Mouse (Mus musculus) kidney, embryonic 14.5 days (tissue): ENCODE measurements around the gene Itgav. TPM values are rescaled to one million over a fixed set of nuclear protein-coding genes. Genes with fewer than 3 reads are reported as not detected.

Experiments used
- ATAC-seq: fragments of 200-750 bp; cut with Nextera tagmentation; 2 replicates; pipeline ENCODE4 v1.8.0; 2017; ENCODE audit warnings: moderate number of reproducible peaks, mild to moderate bottlenecking, moderate TSS enrichment, moderate library complexity; ENCODE audit not compliant: low FRiP score, low TSS enrichment
- H3K27ac ChIP-seq: fragments of 300-500 bp; sonication (generic); 2 replicates; pipeline ENCODE4 v1.5.1; 2014; ENCODE audit warnings: low read depth, mild to moderate bottlenecking, low read length, moderate library complexity, mixed read lengths
- H3K27me3 ChIP-seq: fragments of 300-500 bp; sonication (generic); 2 replicates; pipeline ENCODE4 v1.6.1; 2014; ENCODE audit warnings: mild to moderate bottlenecking, low read length; ENCODE audit not compliant: control insufficient read depth, insufficient read depth
- H3K36me3 ChIP-seq: fragments of 300-500 bp; sonication (generic); 2 replicates; pipeline ENCODE4 v1.6.1; 2014; ENCODE audit warnings: low read length, mixed read lengths; ENCODE audit not compliant: control insufficient read depth, insufficient read depth
- H3K4me1 ChIP-seq: fragments of 300-500 bp; sonication (generic); 2 replicates; pipeline ENCODE4 v1.6.1; 2014; ENCODE audit warnings: low read length, mixed read lengths; ENCODE audit not compliant: control insufficient read depth, insufficient read depth
- H3K4me2 ChIP-seq: fragments of 300-500 bp; sonication (generic); replicated peaks from 2 replicates; pipeline ENCODE4 v1.6.1; 2014; ENCODE audit warnings: low read depth, mild to moderate bottlenecking, low read length
- H3K4me3 ChIP-seq: fragments of 300-500 bp; sonication (generic); 2 replicates; pipeline ENCODE4 v1.5.1; 2014; ENCODE audit warnings: mild to moderate bottlenecking, low read length
- H3K9ac ChIP-seq: fragments of 300-500 bp; sonication (generic); 2 replicates; pipeline ENCODE4 v1.6.1; 2014; ENCODE audit warnings: low read depth, mild to moderate bottlenecking, low read length, moderate library complexity
- H3K9me3 ChIP-seq: fragments of 300-500 bp; sonication (generic); 2 replicates; pipeline ENCODE4 v1.6.1; 2016; ENCODE audit warnings: low read length; ENCODE audit not compliant: control insufficient read depth
- WGBS: fragments of 180-500 bp; shearing (Covaris S2); extraction: QIAGEN DNeasy Blood & Tissue Kit; methylation state at CpG from one replicate; pipeline ENCODE4 v1.1.7; 2014; 5-methylcytosine and 5-hydroxymethylcytosine counted together
- polyA plus RNA-seq: library from polyadenylated mRNA; unstranded; fragments of >200 nt; fragmentation: Nextera tagmentation; extraction: Ambion mirVana; gene quantifications from 2 replicates; pipeline ENCODE4 v1.2.1, GENCODE M21; 2014

Itgav gene
- polyA plus RNA-seq, 1 experiment from 2014 or later: 125 TPM

DNA sequence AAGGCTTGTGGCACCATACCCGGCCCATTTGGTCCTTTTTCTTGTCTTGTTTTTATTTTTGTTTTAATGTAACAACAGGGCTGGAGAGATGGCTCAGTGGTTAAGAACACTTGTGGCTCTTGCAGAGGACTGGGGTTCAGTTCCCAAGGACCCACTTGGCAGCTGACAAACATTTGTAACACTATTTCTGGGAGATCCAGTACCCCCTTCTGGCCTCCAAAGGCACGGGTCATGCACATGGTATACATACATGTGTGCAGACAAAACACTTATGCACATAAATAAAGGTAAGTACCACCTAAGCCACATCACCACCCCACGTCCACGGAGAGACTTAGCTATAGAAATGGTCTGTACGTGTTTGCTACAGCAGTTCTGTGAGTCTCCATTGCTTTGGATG, 12.6 kb downstream of the Itgav start:
- Histone ChIP-seq H3K27ac (no peak overlapping the region), H3K27me3 (no peaks in the 10 kb centered on the region), H3K4me1 (peaks cover 17% of the 10 kb centered on the region), H3K4me2 (no peak overlapping the region), H3K9me3 (no peaks in the 10 kb centered on the region), H3K4me3 (no peak overlapping the region), H3K36me3 (peaks cover 22% of the 10 kb centered on the region), H3K9ac (no peak overlapping the region)
- no peak for ATAC-seq
- 90% methylated on average over 5 of the region's 5 CpGs for WGBS

DNA sequence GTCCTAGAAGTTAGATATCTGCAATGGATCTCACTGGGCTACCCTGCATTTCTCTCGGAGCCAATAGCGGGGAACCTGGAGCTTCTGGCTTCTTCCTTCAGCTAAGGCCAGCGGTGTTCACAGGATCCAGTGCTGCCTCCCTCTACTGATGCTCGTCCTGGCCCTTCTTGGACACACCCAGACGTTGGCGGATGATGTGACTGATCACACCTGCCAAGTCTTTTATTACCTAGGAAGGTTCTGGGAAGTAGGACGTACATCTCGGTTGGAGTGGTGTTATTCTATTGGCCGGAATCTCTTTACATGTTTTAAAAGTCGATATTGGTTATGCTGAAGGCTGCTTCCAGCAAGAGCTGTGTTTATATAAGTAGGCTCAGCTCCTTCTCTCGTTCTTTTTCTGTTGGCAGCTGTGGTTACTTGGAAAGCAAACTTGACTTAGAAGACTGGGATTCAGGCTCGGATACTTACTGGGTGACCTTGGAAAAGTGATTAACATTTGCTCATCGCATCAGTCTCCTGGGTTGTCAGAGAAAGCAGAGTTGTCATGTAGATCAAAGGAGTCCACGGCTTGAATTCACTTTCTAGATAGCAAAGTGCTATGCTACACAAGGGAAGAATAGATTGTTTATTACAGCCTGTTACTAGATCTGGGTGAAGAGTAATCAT, 14.5 kb downstream of the Itgav start:
- Histone ChIP-seq H3K9ac (no peak overlapping the region), H3K36me3 (peaks cover 22% of the 10 kb centered on the region), H3K9me3 (no peaks in the 10 kb centered on the region), H3K4me1 (peaks cover 21% of the 10 kb centered on the region), H3K4me3 (no peak overlapping the region), H3K27ac (no peak overlapping the region; the same call in 1 of the 2 replicates), H3K4me2 (no peak overlapping the region), H3K27me3 (no peaks in the 10 kb centered on the region)
- ATAC-seq: no peak
- 71% methylated on average over 14 of the region's 14 CpGs for WGBS

GRCm38 (mm10) chr2:83739461-83740124, 15.4 kb downstream of the Itgav start:
- no peak overlapping the region for H3K4me2 ChIP-seq
- 25% methylated on average over 9 of the region's 9 CpGs for WGBS
- no peaks in the 10 kb centered on the region for H3K27me3 ChIP-seq
- H3K4me3 ChIP-seq: no peak overlapping the region
- H3K36me3 ChIP-seq: peaks cover 22% of the 10 kb centered on the region
- peak; percentile 65; the same call in 1 of the 2 replicates for ATAC-seq
- H3K9me3 ChIP-seq: no peaks in the 10 kb centered on the region
- H3K4me1 ChIP-seq: peaks cover 25% of the 10 kb centered on the region
- H3K27ac ChIP-seq: peak overlapping the region; percentile 52; the same call in 1 of the 2 replicates
- H3K9ac ChIP-seq: no peak overlapping the region

GRCm38 (mm10) chr2:83740601-83741031, 16.4 kb downstream of the Itgav start:
- no peaks in the 10 kb centered on the region for H3K27me3 ChIP-seq
- peak overlapping the region; percentile 62; the same call in 1 of the 2 replicates for H3K27ac ChIP-seq
- H3K4me1 ChIP-seq: peaks cover 27% of the 10 kb centered on the region
- H3K9ac ChIP-seq: no peak overlapping the region
- peaks cover 22% of the 10 kb centered on the region for H3K36me3 ChIP-seq
- no peaks in the 10 kb centered on the region for H3K9me3 ChIP-seq
- WGBS: 9% methylated on average over 5 of the region's 5 CpGs
- no peak overlapping the region for H3K4me3 ChIP-seq
- ATAC-seq: peak; percentile 74; the same call in 1 of the 2 replicates
- H3K4me2 ChIP-seq: no peak overlapping the region

DNA sequence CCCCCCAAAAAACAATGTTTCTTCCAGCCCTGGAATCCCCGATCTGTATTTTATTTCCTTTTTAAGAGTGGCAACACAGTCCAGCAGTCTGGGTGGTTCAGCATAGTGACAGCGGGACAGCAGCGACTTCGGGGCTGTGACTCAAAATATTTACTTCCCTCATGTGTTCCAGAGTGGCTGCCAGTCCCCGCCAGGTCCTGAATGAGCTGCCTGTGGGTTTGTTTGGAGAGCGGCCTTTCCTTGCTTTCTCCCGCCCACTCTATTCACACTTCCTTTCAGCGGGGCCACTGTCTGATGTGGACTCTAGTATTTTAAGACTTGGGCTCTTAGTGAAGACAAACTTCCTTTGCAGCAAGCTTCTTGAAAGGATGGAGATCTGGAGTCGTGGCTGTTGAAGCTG, 18.0 kb downstream of the Itgav start:
- no peak overlapping the region for H3K4me2 ChIP-seq
- no peaks in the 10 kb centered on the region for H3K27me3 ChIP-seq
- no peak overlapping the region for H3K4me3 ChIP-seq
- H3K9me3 ChIP-seq: no peaks in the 10 kb centered on the region
- H3K9ac ChIP-seq: no peak overlapping the region
- no peak overlapping the region for H3K27ac ChIP-seq
- H3K36me3 ChIP-seq: peaks cover 13% of the 10 kb centered on the region
- H3K4me1 ChIP-seq: peaks cover 27% of the 10 kb centered on the region
- whole genome bisulfite sequencing: 38% methylated on average over 9 of the region's 9 CpGs
- no peak for ATAC-seq

DNA sequence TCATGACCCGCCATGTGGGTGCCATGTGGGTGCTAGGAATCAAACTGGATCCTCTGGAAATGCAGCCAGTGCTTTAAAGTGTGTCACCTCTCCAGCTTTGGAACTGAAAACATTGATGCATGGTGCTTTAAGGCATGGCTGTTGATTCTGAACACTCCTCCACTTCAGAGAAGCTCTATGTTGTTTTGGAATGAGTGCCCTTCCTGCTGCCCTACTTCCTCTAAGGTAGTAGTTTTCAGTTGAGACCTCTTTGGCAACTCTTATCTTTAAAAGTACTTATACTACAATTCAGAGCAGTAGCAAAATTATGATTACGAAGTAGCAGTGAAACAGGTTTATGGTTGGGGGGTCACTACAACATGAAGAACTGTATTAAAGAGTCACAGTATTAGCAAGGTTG, 18.6 kb downstream of the Itgav start:
- no peaks in the 10 kb centered on the region for H3K9me3 ChIP-seq
- no peaks in the 10 kb centered on the region for H3K27me3 ChIP-seq
- no peak overlapping the region for H3K27ac ChIP-seq
- no peak overlapping the region for H3K4me2 ChIP-seq
- peaks cover 16% of the 10 kb centered on the region for H3K36me3 ChIP-seq
- H3K9ac ChIP-seq: no peak overlapping the region
- no peak for ATAC-seq
- peaks cover 27% of the 10 kb centered on the region for H3K4me1 ChIP-seq
- H3K4me3 ChIP-seq: no peak overlapping the region
- WGBS: 94% methylated on average over 2 of the region's 2 CpGs

GRCm38 (mm10) chr2:83744276-83744952, 20.2 kb downstream of the Itgav start:
- ATAC-seq: no peak
- Histone ChIP-seq H3K9me3 (no peaks in the 10 kb centered on the region), H3K27me3 (no peaks in the 10 kb centered on the region), H3K9ac (no peak overlapping the region), H3K4me1 (peaks cover 24% of the 10 kb centered on the region), H3K27ac (no peak overlapping the region; the same call in 1 of the 2 replicates), H3K4me3 (no peak overlapping the region), H3K4me2 (no peak overlapping the region), H3K36me3 (peaks cover 18% of the 10 kb centered on the region)
- WGBS: 71% methylated on average over 9 of the region's 9 CpGs

- H3K4me1 ChIP-seq: peaks cover 19% of the 10 kb centered on the region
- no peak for ATAC-seq
- H3K4me2 ChIP-seq: no peak overlapping the region
- peaks cover 18% of the 10 kb centered on the region for H3K36me3 ChIP-seq
- no peaks in the 10 kb centered on the region for H3K9me3 ChIP-seq
- 51% methylated on average over 6 of the region's 6 CpGs for WGBS
- H3K9ac ChIP-seq: no peak overlapping the region
- no peak overlapping the region for H3K4me3 ChIP-seq
- H3K27me3 ChIP-seq: no peaks in the 10 kb centered on the region
- no peak overlapping the region; the same call in 1 of the 2 replicates for H3K27ac ChIP-seq
These were observed 21.1 kb downstream of the Itgav start for GRCm38 (mm10) chr2:83745257-83745656.
